In genomic region chr3:98427260-98427599, GRCm38 (mm10) we compare ENCODE assay signal across 9 mouse cellular contexts. TPM values are rescaled to one million over a fixed set of nuclear protein-coding genes. Genes with fewer than 3 reads are reported as not detected.
A peak's percentile ranks its signal among the peaks of the same experiment; 100 is the strongest.
DNase-seq lines count a peak whose midpoint lies in the region; ATAC-seq lines count a peak whose summit lies in the region.
"Had no signal": no experiment of that assay in that cellular context is flagged by ENCODE, and none has a peak within 500 bp of the region (broad histone marks: within the 10 kb centered on the region; RNA-seq: fewer than 3 reads in every experiment).

No protein-coding gene starts in this region.

- WGBS in heart, embryonic 15.5 days: under 1% methylated on average over 23 of the region's 23 CpGs
- WGBS in forebrain, embryonic 15.5 days: under 1% methylated on average over 23 of the region's 23 CpGs
- WGBS in liver, embryonic 16.5 days (ENCODE audit: insufficient replicate concordance): 2% methylated on average over 23 of the region's 23 CpGs

- H3K4me2 ChIP-seq in heart, embryonic 15.5 days: peak overlapping the region; percentile 99
- H3K4me2 ChIP-seq in forebrain, embryonic 15.5 days (replicated peaks): peak overlapping the region; percentile 85
- H3K4me2 ChIP-seq in liver, embryonic 16.5 days (ENCODE audit: low read depth, low read length): peak overlapping the region; percentile 77

- H3K27ac ChIP-seq in heart, embryonic 15.5 days: no peak overlapping the region
- no peak overlapping the region for H3K27ac ChIP-seq in forebrain, embryonic 15.5 days (replicated peaks)
- no peak overlapping the region for H3K27ac ChIP-seq in liver, embryonic 16.5 days (ENCODE audit: low read length)

- no peaks in the 10 kb centered on the region for H3K9me3 ChIP-seq in heart, embryonic 15.5 days (replicated peaks)
- no peaks in the 10 kb centered on the region for H3K9me3 ChIP-seq in forebrain, embryonic 15.5 days
- no peaks in the 10 kb centered on the region for H3K9me3 ChIP-seq in liver, embryonic 16.5 days (replicated peaks; ENCODE audit: control insufficient read depth, low read length)

- peaks cover 27% of the 10 kb centered on the region for H3K4me1 ChIP-seq in heart, embryonic 15.5 days (replicated peaks)
- H3K4me1 ChIP-seq in forebrain, embryonic 15.5 days: peaks cover 15% of the 10 kb centered on the region
- H3K4me1 ChIP-seq in liver, embryonic 16.5 days (ENCODE audit: control insufficient read depth, low read depth, low read length): peaks cover 2% of the 10 kb centered on the region; the same call in 1 of the 2 replicates

- H3K36me3 ChIP-seq in heart, embryonic 15.5 days: peaks cover 5% of the 10 kb centered on the region; the same call in 1 of the 2 replicates
- H3K36me3 ChIP-seq in forebrain, embryonic 15.5 days: peaks cover 4% of the 10 kb centered on the region; the same call in 1 of the 2 replicates
- H3K36me3 ChIP-seq in liver, embryonic 16.5 days (ENCODE audit: control insufficient read depth, insufficient read depth): no peaks in the 10 kb centered on the region

- H3K27me3 ChIP-seq in heart, embryonic 15.5 days: peaks cover 7% of the 10 kb centered on the region; the same call in 1 of the 2 replicates
- peaks cover 10% of the 10 kb centered on the region; the same call in 1 of the 2 replicates for H3K27me3 ChIP-seq in forebrain, embryonic 15.5 days
- peaks cover 36% of the 10 kb centered on the region for H3K27me3 ChIP-seq in liver, embryonic 16.5 days (ENCODE audit: control insufficient read depth, insufficient read depth, low read depth, low read length)

- no peak for ATAC-seq in heart, embryonic 15.5 days (replicated peaks; ENCODE audit: insufficient number of reproducible peaks, insufficient read depth, low FRiP score, low read depth)
- ATAC-seq in forebrain, embryonic 15.5 days (replicated peaks): no peak
- ATAC-seq in liver, embryonic 16.5 days (ENCODE audit: low read depth): peak; percentile 28; the same call in 1 of the 2 replicates

- peak overlapping the region; percentile 68; the same call in 1 of the 2 replicates for H3K9ac ChIP-seq in heart, embryonic 15.5 days
- peak overlapping the region; percentile 44 for H3K9ac ChIP-seq in forebrain, embryonic 15.5 days (replicated peaks)
- no peak overlapping the region for H3K9ac ChIP-seq in liver, embryonic 16.5 days (ENCODE audit: low read depth, low read length)

- DNase-seq in heart, adult 8-10 months (ENCODE audit: low spot score): no peak
- DNase-seq in ES-CJ7 (ENCODE audit: low read depth, low spot score): peak; percentile 4
- no peak for DNase-seq in adrenal gland, adult 8-10 months
- no peak for DNase-seq in layer of hippocampus, adult 8-10 months (ENCODE audit: low spot score in 2 of 2)
- DNase-seq in urinary bladder, postnatal 36 days (ENCODE audit: low spot score in 2 of 2): no peak

- peak overlapping the region; percentile 70 for H3K4me3 ChIP-seq in heart, embryonic 15.5 days
- H3K4me3 ChIP-seq in forebrain, embryonic 15.5 days: peak overlapping the region; percentile 59
- H3K4me3 ChIP-seq in liver, embryonic 16.5 days (ENCODE audit: low read depth, low read length): peak overlapping the region; percentile 62

RNA-seq across cellular contexts. Expression of gene Gm4450, which starts 29.7 kb away (rescaled TPM):
- polyA plus RNA-seq in heart, embryonic 15.5 days (2015; fragmentation: Nextera tagmentation; extraction: Ambion mirVana): not detected in 2 replicates
- total RNA-seq in heart, adult 8-10 months (2022): not detected
- polyA plus RNA-seq in forebrain, embryonic 15.5 days (2015; fragmentation: Nextera tagmentation; extraction: Ambion mirVana): not detected in 2 replicates
- polyA plus RNA-seq in liver, embryonic 16.5 days (2015; fragmentation: Nextera tagmentation; extraction: Ambion mirVana): not detected in 2 replicates
- not detected for total RNA-seq in adrenal gland, adult 8-10 months (2022)
- not detected for total RNA-seq in layer of hippocampus, adult 8-10 months (2022)
- polyA plus RNA-seq: gonadal fat pad, adult 2 months had no signal

RNA-seq across cellular contexts. Expression of gene Zfp697, which starts 45.0 kb away (rescaled TPM):
- 7.7 and 9.9 TPM in 2 replicates for polyA plus RNA-seq in heart, embryonic 15.5 days (2015; fragmentation: Nextera tagmentation; extraction: Ambion mirVana)
- total RNA-seq in heart, adult 8-10 months (2022): 1 to 10 TPM; 6.9 to 8.7 (median 7.4) TPM
- 15.5 and 16.0 TPM in 2 replicates for polyA plus RNA-seq in forebrain, embryonic 15.5 days (2015; fragmentation: Nextera tagmentation; extraction: Ambion mirVana)
- 2.0 and 2.1 TPM in 2 replicates for polyA plus RNA-seq in liver, embryonic 16.5 days (2015; fragmentation: Nextera tagmentation; extraction: Ambion mirVana)
- total RNA-seq in adrenal gland, adult 8-10 months (2022): 1 to 10 TPM; 5.8 to 9.4 (median 7.5) TPM
- 10 to 100 TPM; 27.1 to 32.6 (median 27.9) TPM for total RNA-seq in layer of hippocampus, adult 8-10 months (2022)
